Mouse (Mus musculus) neural tube, embryonic 13.5 days (tissue): ENCODE results near the gene Rom1. TPM values are rescaled to one million over a fixed set of nuclear protein-coding genes. Genes with fewer than 3 reads are reported as not detected.

Experiments
- ATAC-seq: fragments of 200-750 bp; cut with Nextera tagmentation; 2 replicates; pipeline ENCODE4 v1.8.0; 2017; ENCODE audit warnings: low read depth, mild to moderate bottlenecking, moderate TSS enrichment, moderate library complexity
- H3K27ac ChIP-seq: fragments of 300-500 bp; sonication (generic); replicated peaks from 2 replicates; pipeline ENCODE4 v1.5.1; 2015; ENCODE audit warnings: moderate library complexity, mild to moderate bottlenecking, inconsistent platforms
- H3K27me3 ChIP-seq: fragments of 300-500 bp; sonication (generic); 2 replicates; pipeline ENCODE4 v1.6.1; 2015; ENCODE audit warnings: mild to moderate bottlenecking, inconsistent platforms
- H3K36me3 ChIP-seq: fragments of 300-500 bp; sonication (generic); 2 replicates; pipeline ENCODE4 v1.6.1; 2015; ENCODE audit warnings: mild to moderate bottlenecking, inconsistent platforms
- H3K4me1 ChIP-seq: fragments of 300-500 bp; sonication (generic); replicated peaks from 2 replicates; pipeline ENCODE4 v1.6.1; 2015; ENCODE audit warnings: inconsistent platforms
- H3K4me2 ChIP-seq: fragments of 300-500 bp; sonication (generic); 2 replicates; pipeline ENCODE4 v1.6.1; 2015; ENCODE audit warnings: inconsistent platforms, mild to moderate bottlenecking, moderate library complexity
- H3K4me3 ChIP-seq: fragments of 300-500 bp; sonication (generic); 2 replicates; pipeline ENCODE4 v1.5.1; 2015; ENCODE audit warnings: mild to moderate bottlenecking, inconsistent platforms
- H3K9ac ChIP-seq: fragments of 300-500 bp; sonication (generic); 2 replicates; pipeline ENCODE4 v1.6.1; 2015; ENCODE audit warnings: moderate library complexity, mild to moderate bottlenecking, inconsistent platforms
- H3K9me3 ChIP-seq: fragments of 300-500 bp; sonication (generic); 2 replicates; pipeline ENCODE4 v1.6.1; 2016; ENCODE audit warnings: inconsistent platforms
- WGBS: fragments of 180-500 bp; shearing (Covaris S2); methylation state at CpG from one replicate; pipeline ENCODE4 v1.1.7; 2015; 5-methylcytosine and 5-hydroxymethylcytosine counted together
- polyA plus RNA-seq: library from polyadenylated mRNA; unstranded; fragments of >200 nt; fragmentation: Nextera tagmentation; extraction: Ambion mirVana; gene quantifications from 2 replicates; pipeline ENCODE4 v1.2.1, GENCODE M21; 2015

Gene Rom1
- polyA plus RNA-seq, 1 experiment from 2014 or later: 2.8 TPM

- ATAC-seq: peak; percentile 94
- no peaks in the 10 kb centered on the region for H3K9me3 ChIP-seq
- under 1% methylated on average over 64 of the region's 64 CpGs for WGBS
These were observed 12.5 kb upstream of the Rom1 start, which contains the start of gene Mta2 for GRCm38 (mm10) chr19:8941515-8942217. Gene Mta2, plus strand, starts transcription at chr19:8941875.

GRCm38 (mm10) chr19:8941136-8941514 is 12.0 kb upstream of the Rom1 start:
- no peaks in the 10 kb centered on the region for H3K9me3 ChIP-seq
- peaks cover 44% of the 10 kb centered on the region for H3K4me1 ChIP-seq
- H3K9ac ChIP-seq: peak overlapping the region; percentile 100
- H3K27ac ChIP-seq: peak overlapping the region; percentile 95
- H3K36me3 ChIP-seq: peaks cover 31% of the 10 kb centered on the region
- H3K4me2 ChIP-seq: peak overlapping the region; percentile 77
- no peaks in the 10 kb centered on the region for H3K27me3 ChIP-seq
- ATAC-seq: peak; percentile 25
- 22% methylated on average over 10 of the region's 10 CpGs for WGBS
- H3K4me3 ChIP-seq: peak overlapping the region; percentile 96

More at GRCm38 (mm10) chr19:8941515-8942217, 12.5 kb upstream of the Rom1 start, which contains the start of gene Mta2:
- H3K4me3 ChIP-seq: peak within 1 kb of the TSS; percentile 96
- no peaks in the 10 kb centered on the region for H3K27me3 ChIP-seq
- peak within 1 kb of the TSS; percentile 95 for H3K27ac ChIP-seq
- peaks cover 33% of the 10 kb centered on the region for H3K36me3 ChIP-seq
- H3K9ac ChIP-seq: peak within 1 kb of the TSS; percentile 100
- peak within 1 kb of the TSS; percentile 77 for H3K4me2 ChIP-seq
- H3K4me1 ChIP-seq: peaks cover 44% of the 10 kb centered on the region

DNA sequence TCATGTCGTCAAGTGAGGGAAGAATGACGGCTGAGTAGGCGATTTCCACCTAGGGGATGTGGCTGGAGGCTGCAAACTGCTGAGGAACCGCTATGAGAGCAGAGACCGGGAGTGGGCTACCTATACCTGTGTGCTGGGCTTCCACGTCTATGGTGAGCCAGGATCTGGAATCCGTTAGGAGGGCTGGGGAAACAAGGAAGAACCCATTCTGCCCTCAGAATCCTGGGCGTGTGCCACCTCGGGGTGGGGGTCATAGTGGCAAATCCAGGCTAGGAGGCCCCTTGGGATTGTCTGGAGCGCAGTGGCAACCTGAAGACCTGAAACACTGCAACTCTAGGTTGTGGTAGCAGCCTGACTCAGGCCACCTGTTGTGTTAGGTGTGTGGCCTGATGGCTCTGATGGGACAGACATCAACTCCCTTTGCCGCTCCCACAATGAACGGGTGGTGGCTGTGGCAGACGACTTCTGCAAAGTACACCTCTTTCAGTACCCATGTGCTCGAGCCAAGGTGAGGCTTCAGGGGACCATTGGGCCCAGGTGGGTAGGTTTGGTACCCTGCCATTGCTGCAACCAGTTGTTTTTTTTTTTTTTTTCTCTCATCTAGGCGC is 11.5 kb upstream of the Rom1 start:
- Histone ChIP-seq H3K4me2 (peak overlapping the region; percentile 77), H3K27me3 (no peaks in the 10 kb centered on the region), H3K27ac (no peak overlapping the region), H3K9ac (peak overlapping the region; percentile 100), H3K9me3 (no peaks in the 10 kb centered on the region), H3K4me3 (peak overlapping the region; percentile 96; the same call in 1 of the 2 replicates), H3K36me3 (peaks cover 26% of the 10 kb centered on the region), H3K4me1 (peaks cover 44% of the 10 kb centered on the region)
- ATAC-seq: no peak; the same call in 1 of the 2 replicates
- 79% methylated on average over 15 of the region's 15 CpGs for WGBS

DNA sequence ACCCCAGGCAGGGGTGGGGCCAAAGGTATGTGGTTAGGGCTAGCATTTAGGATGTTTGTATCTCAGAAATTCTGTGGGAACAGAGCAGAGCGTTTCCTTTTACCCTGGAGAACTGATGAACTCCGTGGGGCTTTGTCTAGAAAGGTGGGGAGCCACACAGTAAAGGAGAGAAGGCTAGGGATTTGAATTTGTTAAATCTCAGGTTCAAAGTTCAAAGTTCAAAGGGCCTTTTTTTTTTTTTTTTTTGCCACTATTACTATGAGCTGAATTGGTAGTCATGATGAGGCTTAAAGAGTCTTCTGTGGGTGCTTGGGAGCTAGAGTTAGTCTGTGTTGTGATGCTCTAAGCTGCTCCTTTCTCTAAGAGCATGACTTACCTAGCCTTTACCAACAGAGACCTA is 7.6 kb upstream of the Rom1 start:
- H3K9me3 ChIP-seq: no peaks in the 10 kb centered on the region
- H3K4me3 ChIP-seq: no peak overlapping the region
- no peak overlapping the region for H3K27ac ChIP-seq
- no peak overlapping the region for H3K9ac ChIP-seq
- 88% methylated on average over 2 of the region's 2 CpGs for WGBS
- H3K27me3 ChIP-seq: no peaks in the 10 kb centered on the region
- peaks cover 8% of the 10 kb centered on the region for H3K36me3 ChIP-seq
- no peak overlapping the region for H3K4me2 ChIP-seq
- ATAC-seq: no peak
- peaks cover 13% of the 10 kb centered on the region for H3K4me1 ChIP-seq

GRCm38 (mm10) chr19:8930771-8931170 is 1.6 kb upstream of the Rom1 start:
- peaks cover 23% of the 10 kb centered on the region for H3K4me1 ChIP-seq
- H3K27ac ChIP-seq: no peak overlapping the region
- H3K27me3 ChIP-seq: no peaks in the 10 kb centered on the region
- 82% methylated on average over 7 of the region's 7 CpGs for WGBS
- H3K4me3 ChIP-seq: 0 out of 2 replicates have a peak overlapping the region, but pooled peaks have one; percentile 54
- peak overlapping the region; percentile 79 for H3K9ac ChIP-seq
- no peaks in the 10 kb centered on the region for H3K9me3 ChIP-seq
- no peak for ATAC-seq
- peak overlapping the region; percentile 71 for H3K4me2 ChIP-seq
- H3K36me3 ChIP-seq: peaks cover 21% of the 10 kb centered on the region

DNA sequence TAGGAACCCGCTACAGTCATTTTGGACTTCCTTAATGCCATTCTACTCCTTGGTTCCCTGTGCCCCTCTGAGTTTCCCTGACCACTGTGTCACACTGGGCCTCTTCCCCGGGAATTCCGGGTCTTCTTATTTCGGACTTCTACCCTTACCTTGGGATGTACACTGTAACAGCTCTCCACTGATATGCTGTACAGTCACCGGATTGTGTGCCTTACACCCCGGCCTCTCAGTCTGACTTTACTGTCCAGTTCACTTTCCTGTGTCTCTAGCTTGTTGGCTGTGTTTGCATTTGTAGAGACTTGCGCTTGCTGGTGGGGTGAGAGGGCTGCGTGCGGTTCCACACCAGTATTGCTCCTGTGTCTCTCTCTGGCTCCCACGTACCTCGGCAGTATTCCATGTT is 961 bp upstream of the Rom1 start:
- Histone ChIP-seq H3K4me1 (peaks cover 23% of the 10 kb centered on the region), H3K36me3 (peaks cover 28% of the 10 kb centered on the region), H3K9me3 (no peaks in the 10 kb centered on the region), H3K9ac (peak overlapping the region; percentile 79), H3K27ac (0 out of 2 replicates have a peak overlapping the region, but pooled peaks have one; percentile 28), H3K4me2 (peak overlapping the region; percentile 71), H3K27me3 (no peaks in the 10 kb centered on the region), H3K4me3 (peak overlapping the region; percentile 54)
- ATAC-seq: no peak
- 14% methylated on average over 11 of the region's 11 CpGs for WGBS

- H3K4me3 ChIP-seq: peak overlapping the region; percentile 54
- WGBS: 18% methylated on average over 16 of the region's 16 CpGs
- peaks cover 28% of the 10 kb centered on the region for H3K36me3 ChIP-seq
- H3K4me2 ChIP-seq: peak overlapping the region; percentile 71
- H3K27ac ChIP-seq: peak overlapping the region; percentile 54; the same call in 1 of the 2 replicates
- no peaks in the 10 kb centered on the region for H3K9me3 ChIP-seq
- H3K4me1 ChIP-seq: peaks cover 23% of the 10 kb centered on the region
- H3K9ac ChIP-seq: peak overlapping the region; percentile 79
- peak; percentile 44; the same call in 1 of the 2 replicates for ATAC-seq
- H3K27me3 ChIP-seq: no peaks in the 10 kb centered on the region
These were observed 400 bp downstream of the Rom1 start for GRCm38 (mm10) chr19:8928689-8929223.

GRCm38 (mm10) chr19:8927891-8928525 is 1.1 kb downstream of the Rom1 start:
- no peak for ATAC-seq
- Histone ChIP-seq H3K4me3 (no peak overlapping the region), H3K27ac (no peak overlapping the region), H3K36me3 (peaks cover 34% of the 10 kb centered on the region), H3K4me2 (no peak overlapping the region), H3K27me3 (no peaks in the 10 kb centered on the region), H3K4me1 (peaks cover 23% of the 10 kb centered on the region), H3K9me3 (no peaks in the 10 kb centered on the region), H3K9ac (no peak overlapping the region)
- 86% methylated on average over 12 of the region's 12 CpGs for WGBS

- Histone ChIP-seq H3K27me3 (no peaks in the 10 kb centered on the region), H3K4me3 (no peak overlapping the region), H3K9me3 (no peaks in the 10 kb centered on the region), H3K4me1 (peaks cover 27% of the 10 kb centered on the region), H3K36me3 (peaks cover 37% of the 10 kb centered on the region), H3K9ac (no peak overlapping the region), H3K4me2 (no peak overlapping the region), H3K27ac (no peak overlapping the region)
- 94% methylated on average over 2 of the region's 2 CpGs for WGBS
- ATAC-seq: no peak
These were observed 2.4 kb downstream of the Rom1 start for GRCm38 (mm10) chr19:8926766-8927165.

DNA sequence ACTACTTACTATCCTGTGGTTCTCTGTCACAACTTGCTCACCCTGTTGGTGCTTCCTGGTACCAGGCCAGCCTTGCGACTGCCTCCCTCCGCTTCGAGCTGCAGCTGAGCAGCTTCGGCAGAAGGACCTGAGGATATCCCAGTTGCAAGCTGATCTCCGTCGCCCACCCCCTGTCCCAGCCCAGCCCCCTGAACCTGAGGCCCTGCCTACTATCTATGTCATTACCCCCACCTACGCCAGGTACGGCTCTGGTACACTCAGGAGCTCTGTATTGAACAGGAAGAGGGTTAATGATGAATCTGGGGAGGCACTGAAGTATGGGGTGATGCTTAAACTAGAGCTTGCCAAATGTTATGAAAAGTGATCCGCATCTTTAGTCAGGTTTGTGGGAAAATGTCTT is 7.4 kb downstream of the Rom1 start:
- WGBS: 87% methylated on average over 9 of the region's 9 CpGs
- H3K36me3 ChIP-seq: peaks cover 30% of the 10 kb centered on the region
- H3K4me1 ChIP-seq: peaks cover 20% of the 10 kb centered on the region
- H3K9ac ChIP-seq: peak overlapping the region; percentile 81
- no peaks in the 10 kb centered on the region for H3K9me3 ChIP-seq
- peak overlapping the region; percentile 85 for H3K4me2 ChIP-seq
- H3K27ac ChIP-seq: no peak overlapping the region
- ATAC-seq: no peak
- no peak overlapping the region for H3K4me3 ChIP-seq
- H3K27me3 ChIP-seq: no peaks in the 10 kb centered on the region

GRCm38 (mm10) chr19:8920836-8921291 is 8.3 kb downstream of the Rom1 start:
- H3K4me3 ChIP-seq: peak overlapping the region; percentile 84
- H3K9ac ChIP-seq: peak overlapping the region; percentile 81
- H3K9me3 ChIP-seq: no peaks in the 10 kb centered on the region
- ATAC-seq: peak; percentile 23; the same call in 1 of the 2 replicates
- H3K4me2 ChIP-seq: peak overlapping the region; percentile 85
- peaks cover 30% of the 10 kb centered on the region for H3K36me3 ChIP-seq
- 2% methylated on average over 6 of the region's 6 CpGs for WGBS
- H3K27ac ChIP-seq: peak overlapping the region; percentile 87
- H3K27me3 ChIP-seq: no peaks in the 10 kb centered on the region
- peaks cover 20% of the 10 kb centered on the region for H3K4me1 ChIP-seq
